Mouse (Mus musculus) retina, adult 2 months (tissue): ENCODE measurements around the gene Ppp2r5a.
"Not testable (repeated sequence)": the region's sequence is repeated elsewhere in the genome, so short reads cannot be mapped to it uniquely, and the experiment has no call there.

ENCODE experiments used
- DNase-seq: peaks from one replicate; pipeline ENCODE4 v3.0.0-alpha.2; 2012; ENCODE audit warnings: low read depth, low spot score

Ppp2r5a gene

GRCm38 (mm10) chr1:191403074-191403473 lies at the start of gene Ppp2r5a:
Gene Ppp2r5a (minus strand): TSS chr1:191403272.
- no peak for DNase-seq

- no peak for DNase-seq
Observed at GRCm38 (mm10) chr1:191450614-191451013, 47.5 kb upstream of the Ppp2r5a start.

GRCm38 (mm10) chr1:191449537-191449936 lies 46.5 kb upstream of the Ppp2r5a start:
- DNase-seq: no peak

DNA sequence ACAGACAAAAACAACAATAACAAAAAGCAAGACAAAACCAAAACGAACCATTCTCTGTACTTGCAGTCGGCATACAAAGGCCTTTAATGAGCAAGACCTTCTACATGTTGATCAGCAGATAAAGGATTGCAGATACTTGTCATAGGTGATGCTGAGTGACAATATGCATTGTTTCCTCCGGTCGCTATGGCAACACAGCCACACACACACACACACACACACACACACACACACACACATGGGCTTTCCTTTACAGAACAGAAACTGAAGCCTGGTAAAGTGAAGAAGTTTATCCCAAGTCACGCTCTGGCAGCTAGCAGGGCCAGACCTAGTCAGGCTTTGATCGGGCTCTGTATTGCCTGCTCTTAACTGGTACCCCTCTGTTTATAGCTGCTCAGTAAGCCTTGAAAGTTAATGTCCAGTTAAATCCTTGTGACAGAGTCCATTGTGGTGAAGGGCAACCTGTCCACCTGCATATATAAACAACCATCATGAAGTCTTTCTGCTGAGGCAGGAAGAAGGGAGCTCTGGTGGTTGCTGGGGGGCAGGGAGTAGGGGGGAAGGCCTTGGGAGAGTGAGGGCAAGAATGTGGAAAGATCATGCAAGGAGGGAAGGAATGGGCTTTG lies 44.4 kb upstream of the Ppp2r5a start:
- DNase-seq: no peak

- DNase-seq: no peak
Observed at GRCm38 (mm10) chr1:191446307-191446706, 43.2 kb upstream of the Ppp2r5a start.

DNA sequence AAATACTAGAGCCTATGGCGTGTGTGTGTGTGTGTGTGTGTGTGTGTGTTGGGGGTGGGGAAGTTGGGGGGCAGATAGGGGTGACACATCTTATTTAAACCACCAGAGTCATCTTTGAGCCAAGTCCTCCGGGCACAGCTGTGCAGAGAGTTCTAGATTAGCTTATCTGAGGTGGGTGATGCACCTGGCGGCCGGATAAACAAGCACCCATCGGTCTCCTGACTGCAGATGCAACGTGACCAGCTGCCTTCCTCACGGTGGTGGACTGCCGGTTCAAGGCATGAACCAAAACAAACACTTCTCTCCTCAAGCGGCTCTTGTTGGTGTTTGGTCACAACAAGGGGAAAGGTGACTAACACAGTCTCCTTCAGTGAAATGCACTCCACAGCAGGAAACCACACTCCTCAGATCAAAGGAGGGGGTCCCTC lies 42.8 kb upstream of the Ppp2r5a start:
- DNase-seq: no peak

GRCm38 (mm10) chr1:191445401-191445800 lies 42.3 kb upstream of the Ppp2r5a start:
- no peak for DNase-seq

DNA sequence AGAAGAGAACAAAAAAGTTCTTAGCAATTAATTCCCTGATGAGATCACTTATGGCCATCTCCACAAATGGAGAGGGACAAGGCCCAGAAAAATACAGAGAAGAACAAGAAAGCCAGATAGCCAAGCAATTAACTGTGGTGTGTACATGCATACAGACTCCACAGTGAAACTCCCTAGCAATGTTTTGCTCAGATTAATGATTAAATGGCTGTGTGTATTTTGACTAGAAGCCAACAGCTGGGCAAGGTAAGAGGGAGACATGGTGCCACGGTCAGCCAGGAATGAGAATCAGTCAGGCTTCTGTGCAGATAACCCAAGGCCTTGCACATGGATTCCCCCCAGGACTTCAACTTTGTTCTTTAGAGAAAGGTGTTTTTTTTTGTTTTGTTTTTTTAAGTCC lies 41.4 kb upstream of the Ppp2r5a start:
- no peak for DNase-seq

DNA sequence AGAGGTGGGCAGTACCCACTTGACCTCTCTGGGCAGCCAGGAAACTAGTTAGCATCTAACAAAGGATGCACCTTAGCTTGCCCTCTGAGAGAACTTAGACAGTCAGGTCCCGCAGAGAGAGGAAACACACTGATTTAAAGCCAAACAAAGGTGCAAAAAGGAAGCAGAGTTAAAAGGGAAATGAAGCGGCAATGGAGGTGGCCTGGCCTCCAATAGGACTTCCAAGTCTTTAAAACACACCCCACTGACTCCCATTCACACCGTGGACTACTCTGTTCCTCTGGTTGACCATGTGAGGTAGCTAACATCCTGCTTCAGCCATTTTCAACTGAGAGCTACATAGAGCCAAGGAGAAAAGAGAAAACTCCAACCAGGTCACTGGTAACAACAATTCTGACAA lies 35.9 kb upstream of the Ppp2r5a start:
- no peak for DNase-seq

GRCm38 (mm10) chr1:191438546-191438945 lies 35.5 kb upstream of the Ppp2r5a start:
- DNase-seq: no peak

GRCm38 (mm10) chr1:191436647-191437046 lies 33.6 kb upstream of the Ppp2r5a start:
- no peak for DNase-seq

- DNase-seq: no peak
Observed at GRCm38 (mm10) chr1:191435359-191435758, 32.3 kb upstream of the Ppp2r5a start.

DNA sequence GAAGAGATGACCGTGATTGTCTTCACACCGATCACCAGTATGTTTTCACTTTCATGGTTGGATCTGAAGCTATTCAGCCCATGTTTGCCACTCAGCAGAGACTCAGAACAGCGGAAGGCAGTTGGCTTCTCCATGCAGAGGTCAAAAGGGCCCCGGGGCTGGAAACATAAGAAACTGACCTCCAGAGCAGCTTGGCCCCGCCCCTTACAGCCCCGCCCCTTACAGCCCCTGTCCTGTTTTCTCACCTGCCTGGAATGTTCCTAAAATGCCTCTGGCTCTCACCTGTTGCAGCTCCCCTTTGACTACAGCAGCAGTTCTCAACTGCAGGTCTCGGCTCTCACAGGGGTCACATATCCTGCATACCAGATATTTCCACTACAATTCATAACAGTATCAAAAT lies 29.5 kb upstream of the Ppp2r5a start:
- DNase-seq: no peak

DNA sequence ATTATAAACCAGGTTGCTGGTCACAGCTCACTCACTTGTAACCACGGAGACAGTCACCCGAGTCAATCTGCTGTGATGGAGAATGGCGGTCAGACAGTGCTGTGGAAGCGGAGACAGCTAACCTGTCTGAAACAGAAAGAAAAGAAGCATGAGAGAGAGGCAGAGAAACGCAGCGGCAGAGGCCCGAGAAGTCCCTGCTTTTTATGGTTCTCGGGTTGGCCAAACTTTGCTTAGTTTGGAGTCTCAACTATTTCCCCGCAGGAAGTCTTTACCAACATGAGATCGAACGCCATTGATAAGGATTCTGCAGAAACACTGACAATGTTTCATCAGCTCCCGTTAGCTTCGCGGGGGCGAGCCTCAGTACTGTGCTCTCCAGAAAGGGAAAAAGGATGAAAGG lies 29.0 kb upstream of the Ppp2r5a start:
- no peak for DNase-seq

- DNase-seq: no peak
Observed at GRCm38 (mm10) chr1:191430121-191430520, 27.0 kb upstream of the Ppp2r5a start.

DNA sequence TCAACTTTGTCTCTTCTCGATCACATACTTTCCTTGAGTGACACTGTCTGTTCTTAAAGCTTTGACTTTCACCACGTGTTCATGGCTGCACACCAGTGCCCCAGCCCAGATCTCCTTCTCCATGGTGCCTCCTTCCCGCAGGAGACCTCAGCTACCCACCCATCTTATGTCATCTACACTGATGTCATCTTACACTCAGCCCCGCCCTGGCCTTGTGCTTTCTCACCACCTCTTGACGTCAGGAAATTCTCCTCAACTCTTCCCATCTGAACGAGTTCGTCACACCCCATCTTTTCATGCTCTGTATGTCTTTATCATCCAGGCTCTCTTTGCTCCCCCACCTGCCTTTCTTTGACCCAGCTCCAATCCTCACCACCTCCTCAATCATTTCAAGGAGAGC lies 22.8 kb upstream of the Ppp2r5a start:
- no peak for DNase-seq

DNA sequence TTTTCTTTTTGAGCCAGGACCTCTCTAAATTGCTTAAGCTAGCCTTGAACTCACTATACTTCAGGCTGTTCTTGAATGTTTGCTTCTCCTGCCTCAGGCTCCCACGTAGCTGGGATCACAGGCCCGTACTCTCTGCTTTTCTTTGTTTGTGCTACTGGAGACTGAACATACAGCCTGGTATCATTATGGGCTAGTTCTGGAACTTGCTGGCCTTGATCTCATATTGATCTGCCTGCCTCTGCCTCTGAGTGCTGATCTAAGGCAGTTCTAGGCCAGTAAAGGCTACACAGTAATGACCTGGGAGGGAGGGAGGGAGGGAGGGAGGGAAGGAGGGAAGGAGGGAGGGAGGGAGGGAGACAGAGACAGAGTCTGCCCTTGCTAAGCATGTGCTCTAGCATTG lies 20.1 kb upstream of the Ppp2r5a start:
- no peak for DNase-seq

- DNase-seq: not testable (repeated sequence)
Observed at GRCm38 (mm10) chr1:191422714-191423113, 19.6 kb upstream of the Ppp2r5a start.

DNA sequence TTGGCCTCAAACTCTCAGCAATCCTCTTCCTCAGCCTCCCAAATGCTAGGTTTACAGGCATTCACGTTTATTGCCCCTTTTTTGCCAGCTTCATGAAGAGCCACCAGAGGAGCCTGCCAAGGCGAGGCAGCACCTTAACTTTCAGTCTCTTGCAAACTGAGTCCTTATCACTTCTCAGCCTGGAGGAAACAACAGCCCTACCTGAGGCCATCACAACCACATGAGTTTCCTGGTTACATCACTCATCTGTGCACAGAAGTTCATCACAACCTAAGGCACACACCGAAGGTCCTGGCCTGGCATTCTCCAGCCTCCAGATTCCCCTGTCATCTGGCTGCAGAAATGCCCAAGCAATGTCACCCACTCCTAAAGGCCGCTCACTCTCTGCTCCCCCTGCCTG lies 19.1 kb upstream of the Ppp2r5a start:
- no peak for DNase-seq

DNA sequence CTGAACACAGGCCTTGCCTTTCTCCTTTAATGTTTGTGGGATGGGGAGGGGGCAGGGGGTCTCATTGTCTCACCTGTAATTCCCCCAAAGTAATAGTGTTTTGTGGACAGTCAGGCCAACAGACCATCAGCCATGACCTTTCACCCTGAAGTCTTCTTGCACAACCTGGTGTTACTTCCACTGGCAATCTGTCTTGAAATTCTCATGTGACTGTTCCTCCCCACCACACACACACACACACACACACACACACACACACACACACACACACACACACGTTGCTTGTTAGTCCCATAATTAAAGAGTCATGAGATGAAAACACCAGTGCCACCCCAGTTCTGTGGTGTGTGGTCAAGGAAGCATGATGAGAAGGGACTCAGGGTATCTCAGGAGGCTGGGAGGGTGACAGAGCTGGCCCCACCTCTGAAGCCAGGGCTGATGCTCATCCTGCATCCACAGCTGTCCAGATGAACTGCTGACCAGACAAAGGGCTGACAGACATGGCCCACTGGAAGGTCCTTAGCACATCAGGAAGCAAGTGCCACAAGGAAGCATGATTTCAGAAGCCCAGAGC lies 18.4 kb upstream of the Ppp2r5a start:
- DNase-seq: no peak

DNA sequence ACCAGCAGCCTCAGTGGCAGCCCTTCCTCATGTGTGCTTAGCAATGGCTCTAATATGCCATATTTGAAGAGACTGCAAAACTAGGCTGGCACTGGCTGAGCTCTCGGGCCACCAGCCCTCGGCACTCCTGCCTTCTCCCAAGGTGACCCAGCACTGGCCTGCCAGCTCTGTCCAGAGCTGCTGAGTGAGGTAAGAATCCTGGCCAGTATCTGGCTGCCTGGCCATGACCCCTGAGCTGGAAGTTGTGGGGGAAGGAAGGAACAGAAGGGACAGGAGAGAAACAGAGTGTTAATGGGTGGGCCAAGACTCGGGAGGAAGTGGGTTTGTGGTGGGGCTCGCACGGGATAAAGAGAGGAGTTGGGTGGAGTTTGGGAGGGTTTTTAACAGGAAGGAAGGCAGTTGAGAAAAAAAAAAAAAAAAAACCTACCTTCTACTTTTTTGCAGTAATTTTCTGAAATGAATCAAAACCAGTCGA lies 17.9 kb upstream of the Ppp2r5a start:
- no peak for DNase-seq

DNA sequence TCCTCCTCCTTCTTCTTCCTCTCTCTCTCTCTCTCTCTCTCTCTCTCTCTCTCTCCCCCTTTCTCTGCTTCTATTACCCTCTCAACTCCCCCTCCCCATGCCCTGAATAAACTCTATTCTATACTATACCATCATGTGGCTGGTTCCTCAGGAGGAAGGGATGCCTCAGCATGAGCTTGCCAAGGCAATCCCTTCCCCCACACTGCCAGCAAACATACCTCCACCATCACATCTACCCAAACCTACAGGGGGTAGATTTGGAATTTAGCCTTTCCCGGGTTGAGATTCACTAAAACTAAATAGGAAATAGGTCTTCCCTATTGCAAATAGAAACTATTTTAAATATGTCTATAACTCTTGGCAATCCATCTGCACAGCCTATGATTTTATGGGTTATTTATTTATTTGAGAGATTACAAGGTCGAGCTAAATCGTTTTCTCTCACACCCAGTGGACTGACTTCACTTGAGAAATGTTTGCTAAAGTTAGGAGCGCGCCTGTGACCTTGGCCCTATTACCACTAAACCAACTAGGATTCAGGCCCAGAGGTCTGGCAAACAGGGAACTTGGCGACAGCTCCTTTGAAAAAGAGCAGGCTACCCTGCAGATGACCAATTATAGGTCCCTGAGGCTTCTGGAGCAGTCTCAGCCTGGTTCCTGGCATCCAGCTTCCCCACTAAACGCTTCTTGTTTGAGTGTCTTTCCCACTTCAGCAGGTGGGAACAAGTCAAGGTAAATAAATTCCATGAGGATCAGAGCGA lies 17.1 kb upstream of the Ppp2r5a start:
- DNase-seq: no peak

GRCm38 (mm10) chr1:191419421-191419820 lies 16.3 kb upstream of the Ppp2r5a start:
- DNase-seq: no peak
